Mouse (Mus musculus) heart, postnatal 0 days (tissue): Measurements from ENCODE around the gene Ankrd28. TPM values are rescaled to one million over a fixed set of nuclear protein-coding genes. Genes with fewer than 3 reads are reported as not detected.

Experiments
- ATAC-seq: fragments of 200-750 bp; cut with Nextera tagmentation; 2 replicates; pipeline ENCODE4 v1.8.0; 2017; ENCODE audit warnings: low read depth, moderate number of reproducible peaks, moderate library complexity; ENCODE audit not compliant: insufficient read depth
- DNase-seq: peaks from one replicate; pipeline ENCODE4 v3.0.0-alpha.2; 2016; ENCODE audit warnings: low spot score
- H3K27ac ChIP-seq: fragments of 300-500 bp; sonication (generic); 2 replicates; pipeline ENCODE4 v1.5.1; 2014; ENCODE audit warnings: low read depth, mild to moderate bottlenecking
- H3K27me3 ChIP-seq: fragments of 300-500 bp; sonication (generic); 2 replicates; pipeline ENCODE4 v1.6.1; 2014; ENCODE audit warnings: low read length, mixed read lengths; ENCODE audit not compliant: control insufficient read depth, insufficient read depth
- H3K36me3 ChIP-seq: fragments of 300-500 bp; sonication (generic); replicated peaks from 2 replicates; pipeline ENCODE4 v1.6.1; 2014; ENCODE audit warnings: low read length, mixed read lengths; ENCODE audit not compliant: control insufficient read depth, insufficient read depth
- H3K4me1 ChIP-seq: fragments of 300-500 bp; sonication (generic); 2 replicates; pipeline ENCODE4 v1.6.1; 2014; ENCODE audit warnings: antibody characterized with exemption; ENCODE audit not compliant: control insufficient read depth, insufficient read depth
- H3K4me2 ChIP-seq: fragments of 300-500 bp; sonication (generic); 2 replicates; pipeline ENCODE4 v1.6.1; 2014; ENCODE audit warnings: low read depth, mild to moderate bottlenecking, low read length, moderate library complexity
- H3K4me3 ChIP-seq: fragments of 300-500 bp; sonication (generic); 2 replicates; pipeline ENCODE4 v1.5.1; 2014; ENCODE audit warnings: low read depth, low read length
- H3K9ac ChIP-seq: fragments of 300-500 bp; sonication (generic); replicated peaks from 2 replicates; pipeline ENCODE4 v1.6.1; 2014; ENCODE audit warnings: low read depth, low read length, mixed read lengths
- H3K9me3 ChIP-seq: fragments of 300-500 bp; sonication (generic); replicated peaks from 2 replicates; pipeline ENCODE4 v1.6.1; 2016; ENCODE audit warnings: low read length; ENCODE audit not compliant: control insufficient read depth
- CTCF ChIP-seq: IDR thresholded peaks from 2 replicates; pipeline ENCODE4 v1.5.1; 2016; ENCODE audit warnings: antibody characterized with exemption, control low read depth, low read depth
- EP300 ChIP-seq: IDR thresholded peaks from 2 replicates; pipeline ENCODE4 v1.6.1; 2016; ENCODE audit warnings: antibody characterized with exemption, low read depth
- WGBS: fragments of 180-500 bp; shearing (Covaris S2); extraction: QIAGEN DNeasy Blood & Tissue Kit; methylation state at CpG from one replicate; pipeline ENCODE4 v1.1.7; 2014; 5-methylcytosine and 5-hydroxymethylcytosine counted together
- polyA plus RNA-seq: library from polyadenylated mRNA; unstranded; fragments of >200 nt; fragmentation: Nextera tagmentation; extraction: Ambion mirVana; gene quantifications from 2 replicates; pipeline ENCODE4 v1.2.1, GENCODE M21; 2015
- total RNA-seq: library from RNA; depleted of rRNA; stranded (reverse); fragments of >200 nt; gene quantifications from 2 replicates; pipeline ENCODE4 v1.2.3, GENCODE M21; 2014; ENCODE audit warnings: low replicate concordance

Ankrd28 gene
- total and polyA plus RNA-seq, 2 experiments from 2014 or later: 4.5 to 17.7 TPM

- H3K9me3 ChIP-seq: no peaks in the 10 kb centered on the region
- ATAC-seq (no peak), DNase-seq (no peak)
- H3K9ac ChIP-seq: no peak overlapping the region
- H3K36me3 ChIP-seq: peaks cover 53% of the 10 kb centered on the region
- no peak overlapping the region for H3K4me3 ChIP-seq
- H3K4me1 ChIP-seq: peaks cover 5% of the 10 kb centered on the region
- TF ChIP-seq CTCF: no peak
- no peak for TF ChIP-seq EP300
- WGBS: 96% methylated on average over 1 of the region's 1 CpGs
- H3K4me2 ChIP-seq: no peak overlapping the region
- H3K27me3 ChIP-seq: no peaks in the 10 kb centered on the region
- no peak overlapping the region for H3K27ac ChIP-seq
These were observed 107.7 kb downstream of the Ankrd28 start for GRCm38 (mm10) chr14:31722746-31723145.

GRCm38 (mm10) chr14:31721256-31721655 lies 109.2 kb downstream of the Ankrd28 start:
- Histone ChIP-seq H3K27ac (no peak overlapping the region), H3K4me3 (no peak overlapping the region), H3K36me3 (peaks cover 60% of the 10 kb centered on the region), H3K9ac (no peak overlapping the region), H3K4me2 (no peak overlapping the region), H3K27me3 (no peaks in the 10 kb centered on the region), H3K9me3 (no peaks in the 10 kb centered on the region), H3K4me1 (no peaks in the 10 kb centered on the region)
- 59% methylated on average over 3 of the region's 3 CpGs for WGBS
- ATAC-seq: no peak
- no peak for DNase-seq
- TF ChIP-seq CTCF (no peak), EP300 (no peak)

DNA sequence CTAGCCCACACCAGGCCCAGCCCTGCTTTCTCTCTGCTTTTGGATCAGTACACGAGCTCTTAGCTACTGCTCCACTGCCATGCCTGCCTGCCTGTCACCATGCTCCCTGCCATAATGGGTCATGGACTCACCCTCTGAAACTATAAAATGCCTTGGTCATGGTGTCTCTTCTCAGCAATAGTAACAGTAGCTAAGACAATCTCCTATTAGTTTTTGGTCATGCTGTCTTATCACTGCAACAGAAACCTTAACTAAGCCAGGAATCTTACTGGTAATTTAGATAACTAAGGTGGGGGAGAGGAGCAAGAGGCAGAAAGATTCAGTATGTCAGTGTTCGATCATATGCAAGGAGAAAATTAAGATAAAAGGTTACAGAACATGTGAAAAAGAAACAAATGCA lies 112.1 kb downstream of the Ankrd28 start:
- WGBS: 89% methylated on average over 2 of the region's 2 CpGs
- no peaks in the 10 kb centered on the region for H3K4me1 ChIP-seq
- H3K9me3 ChIP-seq: no peaks in the 10 kb centered on the region
- no peaks in the 10 kb centered on the region for H3K27me3 ChIP-seq
- no peak overlapping the region for H3K27ac ChIP-seq
- H3K4me2 ChIP-seq: no peak overlapping the region
- no peak for TF ChIP-seq CTCF
- H3K36me3 ChIP-seq: peaks cover 59% of the 10 kb centered on the region
- H3K9ac ChIP-seq: no peak overlapping the region
- H3K4me3 ChIP-seq: no peak overlapping the region
- no peak for DNase-seq
- ATAC-seq: no peak

- H3K9ac ChIP-seq: no peak overlapping the region
- WGBS: 92% methylated on average over 5 of the region's 5 CpGs
- DNase-seq: no peak
- TF ChIP-seq EP300: no peak
- TF ChIP-seq CTCF: no peak
- no peak overlapping the region for H3K4me3 ChIP-seq
- no peak overlapping the region for H3K27ac ChIP-seq
- no peak for ATAC-seq
- H3K4me1 ChIP-seq: no peaks in the 10 kb centered on the region
- H3K27me3 ChIP-seq: no peaks in the 10 kb centered on the region
- H3K4me2 ChIP-seq: no peak overlapping the region
- H3K9me3 ChIP-seq: no peaks in the 10 kb centered on the region
- H3K36me3 ChIP-seq: peaks cover 58% of the 10 kb centered on the region
These were observed 113.1 kb downstream of the Ankrd28 start for GRCm38 (mm10) chr14:31717360-31717759.

GRCm38 (mm10) chr14:31715669-31716068 lies 114.8 kb downstream of the Ankrd28 start:
- H3K4me3 ChIP-seq: no peak overlapping the region
- DNase-seq: no peak
- no peak overlapping the region for H3K27ac ChIP-seq
- H3K4me1 ChIP-seq: no peaks in the 10 kb centered on the region
- H3K36me3 ChIP-seq: peaks cover 53% of the 10 kb centered on the region
- H3K27me3 ChIP-seq: no peaks in the 10 kb centered on the region
- ATAC-seq: no peak
- TF ChIP-seq CTCF: no peak
- H3K4me2 ChIP-seq: no peak overlapping the region
- H3K9me3 ChIP-seq: no peaks in the 10 kb centered on the region
- no peak overlapping the region for H3K9ac ChIP-seq

- peaks cover 39% of the 10 kb centered on the region for H3K36me3 ChIP-seq
- no peak overlapping the region for H3K4me2 ChIP-seq
- ATAC-seq: no peak
- no peak overlapping the region for H3K27ac ChIP-seq
- H3K9me3 ChIP-seq: no peaks in the 10 kb centered on the region
- H3K9ac ChIP-seq: no peak overlapping the region
- H3K27me3 ChIP-seq: no peaks in the 10 kb centered on the region
- 76% methylated on average over 1 of the region's 1 CpGs for WGBS
- TF ChIP-seq EP300 (no peak), CTCF (no peak)
- H3K4me3 ChIP-seq: no peak overlapping the region
- no peaks in the 10 kb centered on the region for H3K4me1 ChIP-seq
- no peak for DNase-seq
These were observed 121.1 kb downstream of the Ankrd28 start for GRCm38 (mm10) chr14:31709343-31709742.
